Mouse (Mus musculus) MEL (cell line): ENCODE data around the gene Pgls. TPM values are rescaled to one million over a fixed set of nuclear protein-coding genes. Genes with fewer than 3 reads are reported as not detected.

ENCODE experiments used
- DNase-seq: peaks from one replicate; pipeline ENCODE4 v3.0.0; 2011; ENCODE audit warnings: low read depth, low spot score
- H3K27ac ChIP-seq: 2 replicates; pipeline ENCODE4 v1.5.1; 2012; ENCODE audit warnings: low read depth, mild to moderate bottlenecking, control low read depth, low read length, moderate library complexity; ENCODE audit not compliant: control insufficient read depth
- H3K27me3 ChIP-seq, 2 experiments: fragments of 150-350 bp in 1 of 2; sonication (generic) in 1 of 2; 2 replicates each; pipeline ENCODE4 v1.6.1; 2012; ENCODE audit warnings: low read length in 2 of 2, mild to moderate bottlenecking in 2 of 2, improper control_type of control experiment in 1 of 2, moderate library complexity in 1 of 2; ENCODE audit not compliant: insufficient read depth in 2 of 2, control insufficient read depth in 1 of 2
- H3K36me3 ChIP-seq, 2 experiments: 2 replicates each; pipeline ENCODE4 v1.6.1; 2012 to 2014; ENCODE audit warnings: low read length in 2 of 2, improper control_type of control experiment in 1 of 2, inconsistent platforms in 1 of 2, mild to moderate bottlenecking in 1 of 2; ENCODE audit not compliant: insufficient read depth in 2 of 2, control insufficient read depth in 1 of 2
- H3K4me1 ChIP-seq, 2 experiments: fragments of 150-350 bp in 1 of 2; sonication (generic) in 1 of 2; 2 replicates each; pipeline ENCODE4 v1.6.1; 2012; ENCODE audit warnings: low read length in 2 of 2, improper control_type of control experiment in 1 of 2, mild to moderate bottlenecking in 1 of 2; ENCODE audit not compliant: insufficient read depth in 2 of 2, control insufficient read depth in 1 of 2
- H3K4me3 ChIP-seq, 2 experiments: fragments of 150-350 bp in 1 of 2; sonication (generic) in 1 of 2; 2 replicates each; pipeline ENCODE4 v1.5.1; 2012; ENCODE audit warnings: low read depth in 2 of 2, low read length in 2 of 2, mild to moderate bottlenecking in 2 of 2, moderate library complexity in 2 of 2, control low read depth in 1 of 2, improper control_type of control experiment in 1 of 2; ENCODE audit not compliant: control insufficient read depth in 1 of 2, insufficient read depth in 1 of 2
- H3K79me2 ChIP-seq: 2 replicates; pipeline ENCODE4 v1.6.1; 2012; ENCODE audit warnings: mild to moderate bottlenecking, low read length, moderate library complexity; ENCODE audit not compliant: control insufficient read depth, poor library complexity, insufficient read depth
- H3K9ac ChIP-seq: 2 replicates; pipeline ENCODE4 v1.6.1; 2012; ENCODE audit warnings: low read depth, mild to moderate bottlenecking, control low read depth, low read length, moderate library complexity; ENCODE audit not compliant: control insufficient read depth, poor library complexity, severe bottlenecking
- H3K9me3 ChIP-seq: fragments of 150-350 bp; sonication (generic); replicated peaks from 2 replicates; pipeline ENCODE4 v1.6.1; 2012; ENCODE audit warnings: mild to moderate bottlenecking, low read length, improper control_type of control experiment, moderate library complexity; ENCODE audit not compliant: insufficient read depth
- CHD2 ChIP-seq: IDR thresholded peaks from 2 replicates; pipeline ENCODE4 v1.6.1; 2011; ENCODE audit warnings: low read length, improper control_type of control experiment
- E2F4 ChIP-seq: IDR thresholded peaks from 2 replicates; pipeline ENCODE4 v1.6.1; 2011; ENCODE audit warnings: low read depth, low read length, improper control_type of control experiment, borderline replicate concordance
- ETS1 ChIP-seq: IDR thresholded peaks from 2 replicates; pipeline ENCODE4 v1.6.1; 2012; ENCODE audit warnings: low read depth, mild to moderate bottlenecking, inconsistent platforms, low read length, improper control_type of control experiment, moderate library complexity
- KAT2A ChIP-seq: conservative IDR thresholded peaks from 2 replicates; pipeline ENCODE4 v1.6.1; 2012; ENCODE audit warnings: low read depth, low read length, improper control_type of control experiment, inconsistent platforms
- MAX ChIP-seq: IDR thresholded peaks from 2 replicates; pipeline ENCODE4 v1.6.1; 2011; ENCODE audit warnings: low read length, improper control_type of control experiment
- MEF2A ChIP-seq: IDR thresholded peaks from 2 replicates; pipeline ENCODE4 v1.6.1; 2014; ENCODE audit warnings: low read depth, mild to moderate bottlenecking, inconsistent platforms, low read length, improper control_type of control experiment; ENCODE audit not compliant: poor library complexity, insufficient replicate concordance, severe bottlenecking; ENCODE audit errors: extremely low read depth
- MXI1 ChIP-seq: IDR thresholded peaks from 2 replicates; pipeline ENCODE4 v1.6.1; 2011; ENCODE audit warnings: mild to moderate bottlenecking, low read depth, low read length, improper control_type of control experiment
- MYB ChIP-seq: IDR thresholded peaks from 2 replicates; pipeline ENCODE4 v1.6.1; 2011; ENCODE audit warnings: mild to moderate bottlenecking, low read depth, low read length, improper control_type of control experiment
- MYC ChIP-seq: IDR thresholded peaks from 2 replicates; pipeline ENCODE4 v1.6.1; 2011; ENCODE audit warnings: low read depth, mild to moderate bottlenecking, low read length, improper control_type of control experiment, moderate library complexity
- NRF1 ChIP-seq: IDR thresholded peaks from 2 replicates; pipeline ENCODE4 v1.6.1; 2014; ENCODE audit warnings: low read depth, mild to moderate bottlenecking, inconsistent platforms, low read length, improper control_type of control experiment, moderate library complexity; ENCODE audit not compliant: poor library complexity, insufficient read depth, severe bottlenecking
- POLR2A ChIP-seq, 2 experiments: IDR thresholded peaks; 2 replicates each; pipeline ENCODE4 v1.6.1; 2011 to 2012; ENCODE audit warnings: low read length in 2 of 2, mild to moderate bottlenecking in 2 of 2, control low read depth in 1 of 2, improper control_type of control experiment in 1 of 2, low read depth in 1 of 2, moderate library complexity in 1 of 2; ENCODE audit not compliant: control insufficient read depth in 1 of 2, insufficient read depth in 1 of 2, poor library complexity in 1 of 2
- POLR2AphosphoS2 ChIP-seq: IDR thresholded peaks from 2 replicates; pipeline ENCODE4 v1.6.1; 2011; ENCODE audit warnings: low read length, improper control_type of control experiment
- POLR2AphosphoS5 ChIP-seq: IDR thresholded peaks from 2 replicates; pipeline ENCODE4 v1.6.1; 2012; ENCODE audit warnings: low read depth, borderline replicate concordance, mild to moderate bottlenecking, inconsistent platforms, low read length, moderate library complexity, mixed read lengths
- SIN3A ChIP-seq: IDR thresholded peaks from 2 replicates; pipeline ENCODE4 v1.6.1; 2012; ENCODE audit warnings: low read length, improper control_type of control experiment, inconsistent platforms
- SMC3 ChIP-seq: IDR thresholded peaks from 2 replicates; pipeline ENCODE4 v1.6.1; 2011; ENCODE audit warnings: low read depth, low read length, improper control_type of control experiment
- TAL1 ChIP-seq: IDR thresholded peaks from 2 replicates; pipeline ENCODE4 v1.6.1; 2012; ENCODE audit warnings: mild to moderate bottlenecking, inconsistent platforms, low read length, moderate library complexity, mixed read lengths
- TBP ChIP-seq: IDR thresholded peaks from 2 replicates; pipeline ENCODE4 v1.8.0; 2011; ENCODE audit warnings: low read depth, low read length, improper control_type of control experiment
- TCF12 ChIP-seq: IDR thresholded peaks from 2 replicates; pipeline ENCODE4 v1.6.1; 2014; ENCODE audit warnings: low read depth, mild to moderate bottlenecking, inconsistent platforms, low read length, improper control_type of control experiment, moderate library complexity
- USF1 ChIP-seq: IDR thresholded peaks from 2 replicates; pipeline ENCODE4 v1.6.1; 2014; ENCODE audit warnings: low read depth, mild to moderate bottlenecking, inconsistent platforms, low read length, improper control_type of control experiment, moderate library complexity
- ZC3H11A ChIP-seq: IDR thresholded peaks from 2 replicates; pipeline ENCODE4 v1.6.1; 2012; ENCODE audit warnings: low read depth, mild to moderate bottlenecking, inconsistent platforms, low read length, improper control_type of control experiment
- ZKSCAN1 ChIP-seq: IDR thresholded peaks from 2 replicates; pipeline ENCODE4 v1.6.1; 2012; ENCODE audit warnings: low read depth, mild to moderate bottlenecking, inconsistent platforms, low read length, improper control_type of control experiment, moderate library complexity
- polyA plus RNA-seq, 2 experiments: library from polyadenylated mRNA; stranded (reverse) in 1 of 2; unstranded in 1 of 2; fragments of >175 nt in 1 of 2; fragments of >200 nt in 1 of 2; gene quantifications; 2 replicates each; pipeline versions ENCODE4 v1.2.1 to v1.2.4; 2012; ENCODE audit warnings: low replicate concordance in 2 of 2, low read depth in 1 of 2; ENCODE audit not compliant: insufficient read length in 2 of 2, insufficient read depth in 1 of 2, missing spikeins in 1 of 2
- total RNA-seq: library from RNA; depleted of rRNA; stranded (reverse); fragments of 300-350 nt; gene quantifications from 2 replicates; pipeline ENCODE4 v1.2.3, GENCODE M21; 2012

The Pgls gene
- total and polyA plus RNA-seq, 3 experiments = 225 to 257 TPM; not detected in 1

- Histone ChIP-seq H3K9ac (no peak overlapping the region), H3K27ac (no peak overlapping the region), H3K9me3 (no peaks in the 10 kb centered on the region), H3K4me1 (no peaks in the 10 kb centered on the region; a peak in 1 of 4 replicates), H3K79me2 (no peaks in the 10 kb centered on the region), H3K4me3 (no peak overlapping the region), H3K27me3 (no peaks in the 10 kb centered on the region; a peak in 2 of 4 replicates), H3K36me3 (no peaks in the 10 kb centered on the region)
- DNase-seq = no peak
- TF ChIP-seq POLR2A (IDR thresholded peaks at IDR 0.05; ENCODE audit: control insufficient read depth in 1 of 2, insufficient read depth in 1 of 2, low read depth in 1 of 2, low read length in 2 of 2, poor library complexity in 1 of 2) = 0 out of 4 replicates have a peak, but pooled peaks of 1 of the 2 experiments have one; percentile 25
- TF ChIP-seq KAT2A = no peak
Measured at GRCm38 (mm10) chr8:71569366-71570290, 22.3 kb upstream of the Pgls start.

- no peaks in the 10 kb centered on the region for H3K79me2 ChIP-seq
- peak; percentile 83 for DNase-seq
- H3K9ac ChIP-seq = peak overlapping the region; percentile 41
- H3K9me3 ChIP-seq = no peaks in the 10 kb centered on the region
- H3K4me3 ChIP-seq = peak overlapping the region; percentile 37 to 52
- TF ChIP-seq ZKSCAN1 (no peak), USF1 (peak; percentile 66; the same call in 1 of the 2 replicates), MXI1 (no peak), ZC3H11A (no peak), TBP (no peak), MAX (peak; percentile 57; the same call in 1 of the 2 replicates)
- H3K27ac ChIP-seq = no peak overlapping the region
- H3K4me1 ChIP-seq = no peaks in the 10 kb centered on the region; a peak in 1 of 4 replicates
- H3K27me3 ChIP-seq = no peaks in the 10 kb centered on the region; a peak in 2 of 4 replicates
- no peaks in the 10 kb centered on the region for H3K36me3 ChIP-seq
Measured at GRCm38 (mm10) chr8:71570291-71570954, 21.6 kb upstream of the Pgls start.

DNA sequence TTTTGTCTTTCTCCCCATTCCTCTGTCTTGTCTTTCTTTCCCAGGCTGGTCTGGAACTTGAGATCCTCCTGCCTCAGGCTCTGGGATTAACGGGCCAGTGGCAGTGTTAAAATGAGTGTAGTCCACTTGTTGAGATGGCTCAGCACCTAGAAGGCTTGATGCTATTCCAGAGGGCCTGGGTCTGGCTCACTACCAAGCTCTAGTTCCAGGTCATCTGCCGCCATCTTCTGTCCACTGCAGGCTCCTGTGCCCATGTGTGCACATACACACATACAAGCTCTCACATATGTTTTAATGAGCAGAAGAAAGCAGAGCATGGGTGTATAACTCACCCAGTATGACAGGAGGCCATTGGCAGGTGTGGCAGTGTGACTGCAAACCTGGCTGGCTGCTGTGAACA, 19.9 kb upstream of the Pgls start:
- no peak for TF ChIP-seq MYC
- no peak for TF ChIP-seq TAL1
- TF ChIP-seq NRF1 = no peak
- TF ChIP-seq CHD2 = no peak
- TF ChIP-seq SIN3A = no peak
- no peak for TF ChIP-seq E2F4
- no peak for TF ChIP-seq POLR2A (IDR thresholded peaks at IDR 0.05; ENCODE audit: control insufficient read depth in 1 of 2, insufficient read depth in 1 of 2, low read depth in 1 of 2, low read length in 2 of 2, poor library complexity in 1 of 2)
- no peak for TF ChIP-seq MEF2A
- no peak for TF ChIP-seq ZKSCAN1
- TF ChIP-seq ETS1 = no peak
- TF ChIP-seq ZC3H11A = no peak
- TF ChIP-seq KAT2A = no peak
- no peak for TF ChIP-seq POLR2AphosphoS2
- TF ChIP-seq TCF12 = no peak
- no peak for TF ChIP-seq MYB
- TF ChIP-seq TBP = no peak
- TF ChIP-seq POLR2AphosphoS5 = no peak
- TF ChIP-seq SMC3 = no peak
- DNase-seq = no peak
- Histone ChIP-seq H3K27me3 (no peaks in the 10 kb centered on the region; a peak in 2 of 4 replicates), H3K36me3 (no peaks in the 10 kb centered on the region), H3K27ac (no peak overlapping the region), H3K9ac (no peak overlapping the region), H3K79me2 (no peaks in the 10 kb centered on the region), H3K9me3 (no peaks in the 10 kb centered on the region), H3K4me1 (no peaks in the 10 kb centered on the region; a peak in 1 of 4 replicates), H3K4me3 (no peak overlapping the region)
